Mouse (Mus musculus): Measurements from ENCODE around the gene Emc6. TPM values are rescaled to one million over a fixed set of nuclear protein-coding genes. Genes with fewer than 3 reads are reported as not detected.

Emc6 gene
- polyA plus RNA-seq, 1 experiment from 2014 or later: 118 TPM

GRCm38 (mm10) chr11:73177509-73177875, 655 bp upstream of the Emc6 start:
- Histone ChIP-seq H3K4me2 (peak overlapping the region; percentile 76), H3K4me1 (ENCODE audit: insufficient read depth) (0 out of 2 replicates have a peak, but pooled peaks cover 7% of the 10 kb centered on the region), H3K27me3 (ENCODE audit: insufficient read depth, low read length) (no peaks in the 10 kb centered on the region), H3K27ac (ENCODE audit: low read depth) (peak overlapping the region; percentile 97), H3K36me3 (ENCODE audit: insufficient read depth) (peaks cover 32% of the 10 kb centered on the region), H3K4me3 (ENCODE audit: low read depth, low read length) (peak overlapping the region; percentile 96), H3K9me3 (ENCODE audit: low read depth, low read length) (no peaks in the 10 kb centered on the region), H3K9ac (peak overlapping the region; percentile 87)
- peak; percentile 91 for ATAC-seq (ENCODE audit: insufficient read depth)
- peak; percentile 94 for DNase-seq
- under 1% methylated on average over 28 of the region's 28 CpGs for WGBS
- TF ChIP-seq CTCF (IDR thresholded peaks at IDR 0.05; ENCODE audit: low read depth): no peak

- DNase-seq: no peak
- under 1% methylated on average over 15 of the region's 15 CpGs for WGBS
- Histone ChIP-seq H3K27me3 (ENCODE audit: insufficient read depth, low read length) (no peaks in the 10 kb centered on the region), H3K4me1 (ENCODE audit: insufficient read depth) (peaks cover 15% of the 10 kb centered on the region; the same call in 1 of the 2 replicates), H3K4me2 (peak overlapping the region; percentile 76), H3K9me3 (ENCODE audit: low read depth, low read length) (no peaks in the 10 kb centered on the region), H3K36me3 (ENCODE audit: insufficient read depth) (peaks cover 33% of the 10 kb centered on the region), H3K27ac (ENCODE audit: low read depth) (peak overlapping the region; percentile 87), H3K4me3 (ENCODE audit: low read depth, low read length) (peak overlapping the region; percentile 96), H3K9ac (peak overlapping the region; percentile 93)
- no peak for TF ChIP-seq CTCF (IDR thresholded peaks at IDR 0.05; ENCODE audit: low read depth)
- no peak for ATAC-seq (ENCODE audit: insufficient read depth)
Observed at GRCm38 (mm10) chr11:73176186-73176585, 651 bp downstream of the Emc6 start.

GRCm38 (mm10) chr11:73175612-73176011, 1.2 kb downstream of the Emc6 start:
- ATAC-seq (ENCODE audit: insufficient read depth): no peak
- Histone ChIP-seq H3K27me3 (ENCODE audit: insufficient read depth, low read length) (no peaks in the 10 kb centered on the region), H3K27ac (ENCODE audit: low read depth) (peak overlapping the region; percentile 87), H3K36me3 (ENCODE audit: insufficient read depth) (peaks cover 34% of the 10 kb centered on the region), H3K4me1 (ENCODE audit: insufficient read depth) (peaks cover 15% of the 10 kb centered on the region; the same call in 1 of the 2 replicates), H3K9ac (peak overlapping the region; percentile 93), H3K4me2 (peak overlapping the region; percentile 76), H3K9me3 (ENCODE audit: low read depth, low read length) (no peaks in the 10 kb centered on the region), H3K4me3 (ENCODE audit: low read depth, low read length) (peak overlapping the region; percentile 96)
- DNase-seq: peak; percentile 71
- no peak for TF ChIP-seq CTCF (IDR thresholded peaks at IDR 0.05; ENCODE audit: low read depth)
- WGBS: 25% methylated on average over 8 of the region's 8 CpGs

DNA sequence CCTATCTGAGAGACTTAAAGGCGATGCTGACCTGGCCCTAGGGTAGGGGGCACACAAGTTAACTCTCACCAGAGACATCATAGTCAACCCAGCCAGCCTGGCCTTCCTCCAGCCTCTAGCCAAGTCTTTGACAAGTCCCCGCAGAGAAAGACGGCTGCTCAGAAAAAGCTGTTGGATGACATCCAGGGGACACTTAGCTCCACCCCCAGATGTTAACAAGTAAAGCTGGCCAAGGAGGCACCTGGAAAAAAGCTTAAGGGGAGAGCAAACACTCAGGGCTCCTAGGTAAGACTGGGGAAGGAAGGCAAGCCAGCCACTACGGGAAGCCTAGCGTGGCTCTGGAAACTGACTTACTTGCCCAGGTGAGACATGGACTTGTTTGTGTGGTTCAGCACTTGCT, 4.7 kb downstream of the Emc6 start:
- DNase-seq: peak; percentile 85
- Histone ChIP-seq H3K4me1 (ENCODE audit: insufficient read depth) (peaks cover 15% of the 10 kb centered on the region; the same call in 1 of the 2 replicates), H3K4me2 (peak overlapping the region; percentile 32; the same call in 1 of the 2 replicates), H3K27me3 (ENCODE audit: insufficient read depth, low read length) (no peaks in the 10 kb centered on the region), H3K27ac (ENCODE audit: low read depth) (peak overlapping the region; percentile 65; the same call in 1 of the 2 replicates), H3K4me3 (ENCODE audit: low read depth, low read length) (no peak overlapping the region), H3K9ac (peak overlapping the region; percentile 9; the same call in 1 of the 2 replicates), H3K9me3 (ENCODE audit: low read depth, low read length) (no peaks in the 10 kb centered on the region), H3K36me3 (ENCODE audit: insufficient read depth) (peaks cover 28% of the 10 kb centered on the region)
- ATAC-seq (ENCODE audit: insufficient read depth): no peak
- TF ChIP-seq CTCF (IDR thresholded peaks at IDR 0.05; ENCODE audit: low read depth): no peak
- 29% methylated on average over 5 of the region's 5 CpGs for WGBS

GRCm38 (mm10) chr11:73169231-73169630, 7.6 kb downstream of the Emc6 start:
- Histone ChIP-seq H3K4me1 (ENCODE audit: insufficient read depth) (peaks cover 13% of the 10 kb centered on the region; the same call in 1 of the 2 replicates), H3K36me3 (ENCODE audit: insufficient read depth) (peaks cover 24% of the 10 kb centered on the region), H3K4me3 (ENCODE audit: low read depth, low read length) (no peak overlapping the region), H3K9ac (no peak overlapping the region), H3K27me3 (ENCODE audit: insufficient read depth, low read length) (no peaks in the 10 kb centered on the region), H3K9me3 (ENCODE audit: low read depth, low read length) (no peaks in the 10 kb centered on the region), H3K27ac (ENCODE audit: low read depth) (no peak overlapping the region), H3K4me2 (no peak overlapping the region)
- peak; percentile 80 for TF ChIP-seq CTCF (IDR thresholded peaks at IDR 0.05; ENCODE audit: low read depth)
- WGBS: 40% methylated on average over 4 of the region's 4 CpGs
- ATAC-seq (ENCODE audit: insufficient read depth) (peak; percentile 26; the same call in 1 of the 2 replicates), DNase-seq (peak; percentile 81)

GRCm38 (mm10) chr11:73168576-73168975, 8.3 kb downstream of the Emc6 start:
- 72% methylated on average over 6 of the region's 6 CpGs for WGBS
- Histone ChIP-seq H3K27ac (ENCODE audit: low read depth) (no peak overlapping the region), H3K27me3 (ENCODE audit: insufficient read depth, low read length) (no peaks in the 10 kb centered on the region), H3K9me3 (ENCODE audit: low read depth, low read length) (no peaks in the 10 kb centered on the region), H3K4me2 (no peak overlapping the region), H3K9ac (no peak overlapping the region), H3K4me3 (ENCODE audit: low read depth, low read length) (no peak overlapping the region), H3K4me1 (ENCODE audit: insufficient read depth) (peaks cover 13% of the 10 kb centered on the region; the same call in 1 of the 2 replicates), H3K36me3 (ENCODE audit: insufficient read depth) (peaks cover 19% of the 10 kb centered on the region)
- DNase-seq (no peak), ATAC-seq (ENCODE audit: insufficient read depth) (no peak)
- no peak for TF ChIP-seq CTCF (IDR thresholded peaks at IDR 0.05; ENCODE audit: low read depth)

DNA sequence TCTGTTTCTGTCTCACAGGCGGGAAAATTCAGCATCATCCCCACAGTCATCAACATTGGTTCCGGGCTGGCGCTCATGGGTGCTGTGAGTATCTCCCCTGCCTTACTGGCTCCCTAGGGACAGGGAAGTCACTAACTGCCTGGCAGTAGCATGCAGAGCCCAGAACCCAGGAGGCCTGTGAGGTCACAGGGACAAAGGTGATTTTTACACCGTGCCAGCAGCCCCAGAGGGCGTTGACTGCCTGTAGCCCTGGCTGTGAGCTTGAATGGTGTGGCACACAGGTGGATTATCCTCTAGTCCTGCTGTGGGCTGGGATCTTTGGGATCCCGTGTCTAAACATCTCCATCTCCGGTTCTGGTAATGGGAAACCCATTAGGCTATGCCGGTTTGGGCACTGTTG, 8.8 kb downstream of the Emc6 start:
- TF ChIP-seq CTCF (IDR thresholded peaks at IDR 0.05; ENCODE audit: low read depth): no peak
- Histone ChIP-seq H3K27me3 (ENCODE audit: insufficient read depth, low read length) (no peaks in the 10 kb centered on the region), H3K36me3 (ENCODE audit: insufficient read depth) (peaks cover 15% of the 10 kb centered on the region), H3K27ac (ENCODE audit: low read depth) (no peak overlapping the region), H3K4me3 (ENCODE audit: low read depth, low read length) (no peak overlapping the region), H3K4me2 (no peak overlapping the region), H3K9me3 (ENCODE audit: low read depth, low read length) (no peaks in the 10 kb centered on the region), H3K4me1 (ENCODE audit: insufficient read depth) (peaks cover 13% of the 10 kb centered on the region; the same call in 1 of the 2 replicates), H3K9ac (no peak overlapping the region)
- ATAC-seq (ENCODE audit: insufficient read depth) (no peak), DNase-seq (no peak)
- 78% methylated on average over 8 of the region's 8 CpGs for WGBS

All from lung, embryonic 14.5 days (tissue).